Mouse (Mus musculus) B cell, adult 67 days (primary cell): ENCODE data around the gene Cabcoco1. TPM values are rescaled to one million over a fixed set of nuclear protein-coding genes. Genes with fewer than 3 reads are reported as not detected.

Experiments used
- total RNA-seq, 2 experiments: library from RNA; stranded (reverse); gene quantifications; 4 replicates each; pipeline ENCODE4 v1.2.4; 2023

Gene Cabcoco1
- total RNA-seq, result under 1 TPM in 1 of 2 experiments, not detected in 1; 0.56 TPM

GRCm38 (mm10) chr10:68541139-68541942 lies at the start of gene Cabcoco1:
TSS of gene Cabcoco1 (minus strand) at chr10:68541896.

Other genes with a start within 250 kb of the Cabcoco1 start
- 1 to 10 TPM; 3.0 to 3.7 TPM for gene Tmem26, start 181.8 kb upstream of the Cabcoco1 start, total RNA-seq